Mouse (Mus musculus): Measurements from ENCODE around the gene Cox8a.

Cox8a gene

GRCm38 (mm10) chr19:7223488-7223887 lies 6.1 kb upstream of the Cox8a start:
- DNase-seq (ENCODE audit: low spot score in 2 of 2), result no peak

- DNase-seq (ENCODE audit: low spot score in 2 of 2), result no peak
These were observed 4.8 kb upstream of the Cox8a start for GRCm38 (mm10) chr19:7222196-7222595.

- DNase-seq (ENCODE audit: low spot score in 2 of 2), result no peak
These were observed 1.3 kb upstream of the Cox8a start for GRCm38 (mm10) chr19:7218753-7219152.

GRCm38 (mm10) chr19:7217926-7218267 lies 481 bp upstream of the Cox8a start:
- DNase-seq (ENCODE audit: low spot score in 2 of 2), result no peak

- DNase-seq (ENCODE audit: low spot score in 2 of 2), result no peak
These were observed 2.9 kb downstream of the Cox8a start for GRCm38 (mm10) chr19:7214484-7214883.

GRCm38 (mm10) chr19:7213010-7213409 lies 4.4 kb downstream of the Cox8a start:
- DNase-seq (ENCODE audit: low spot score in 2 of 2), result no peak

GRCm38 (mm10) chr19:7212216-7212615 lies 5.2 kb downstream of the Cox8a start:
- DNase-seq (ENCODE audit: low spot score in 2 of 2), result no peak

- no peak for DNase-seq (ENCODE audit: low spot score in 2 of 2)
These were observed 7.3 kb downstream of the Cox8a start for GRCm38 (mm10) chr19:7209907-7210646.

GRCm38 (mm10) chr19:7205753-7206736 lies 11.4 kb downstream of the Cox8a start, which contains the start of gene Otub1:
Gene Otub1, minus strand, starts transcription at chr19:7206316.
- peak; percentile 93 to 94 for DNase-seq (ENCODE audit: low spot score in 2 of 2)

- no peak for DNase-seq (ENCODE audit: low spot score in 2 of 2)
These were observed 12.1 kb downstream of the Cox8a start for GRCm38 (mm10) chr19:7205326-7205725.

GRCm38 (mm10) chr19:7204898-7205297 lies 12.5 kb downstream of the Cox8a start:
- DNase-seq (ENCODE audit: low spot score in 2 of 2), result no peak

GRCm38 (mm10) chr19:7200427-7200826 lies 17.0 kb downstream of the Cox8a start:
- DNase-seq (ENCODE audit: low spot score in 2 of 2), result no peak

- DNase-seq (ENCODE audit: low spot score in 2 of 2), result no peak
These were observed 18.3 kb downstream of the Cox8a start for GRCm38 (mm10) chr19:7199089-7199488.

- no peak for DNase-seq (ENCODE audit: low spot score in 2 of 2)
These were observed 20.0 kb downstream of the Cox8a start for GRCm38 (mm10) chr19:7197445-7197844.

- no peak for DNase-seq (ENCODE audit: low spot score in 2 of 2)
These were observed 20.6 kb downstream of the Cox8a start for GRCm38 (mm10) chr19:7196741-7197270.

GRCm38 (mm10) chr19:7195900-7196728 lies 21.3 kb downstream of the Cox8a start:
- DNase-seq (ENCODE audit: low spot score in 2 of 2), result peak; percentile 31 to 37

GRCm38 (mm10) chr19:7192561-7192967 lies 24.9 kb downstream of the Cox8a start:
- DNase-seq (ENCODE audit: low spot score in 2 of 2), result no peak

- no peak for DNase-seq (ENCODE audit: low spot score in 2 of 2)
These were observed 25.8 kb downstream of the Cox8a start for GRCm38 (mm10) chr19:7191639-7192038.

GRCm38 (mm10) chr19:7190986-7191385 lies 26.4 kb downstream of the Cox8a start:
- no peak for DNase-seq (ENCODE audit: low spot score in 2 of 2)

GRCm38 (mm10) chr19:7189026-7189425 lies 28.4 kb downstream of the Cox8a start:
- no peak for DNase-seq (ENCODE audit: low spot score in 2 of 2)

GRCm38 (mm10) chr19:7187157-7187556 lies 30.3 kb downstream of the Cox8a start:
- DNase-seq (ENCODE audit: low spot score in 2 of 2), result no peak

Measured in spleen, postnatal 36 days (tissue).